Mouse (Mus musculus) bone marrow, adult 2 months (tissue): ENCODE data around the gene Nrg3. TPM values are rescaled to one million over a fixed set of nuclear protein-coding genes. Genes with fewer than 3 reads are reported as not detected.

Experiments
- H3K27ac ChIP-seq: fragments of 200-500 bp; 2 replicates; pipeline ENCODE4 v1.5.1; 2012; ENCODE audit warnings: low read depth, mild to moderate bottlenecking, control low read depth, inconsistent platforms, low read length; ENCODE audit not compliant: control insufficient read depth, poor library complexity, insufficient read depth
- H3K4me1 ChIP-seq: fragments of 200-500 bp; 2 replicates; pipeline ENCODE4 v1.6.1; 2011; ENCODE audit warnings: low read length; ENCODE audit not compliant: control insufficient read depth, insufficient read depth
- H3K4me3 ChIP-seq: fragments of 200-500 bp; replicated peaks from 2 replicates; pipeline ENCODE3; 2011; ENCODE audit warnings: mild to moderate bottlenecking, low read depth, low read length, control low read depth; ENCODE audit not compliant: control insufficient read depth
- CTCF ChIP-seq: fragments of 200-500 bp; IDR thresholded peaks from 2 replicates; pipeline ENCODE4 v1.5.1; 2011; ENCODE audit warnings: low read length, control low read depth; ENCODE audit not compliant: control insufficient read depth, insufficient read depth
- POLR2A ChIP-seq: fragments of 200-500 bp; IDR thresholded peaks from 2 replicates; pipeline ENCODE4 v1.6.1; 2011; ENCODE audit warnings: low read depth, mild to moderate bottlenecking, control low read depth, low read length, borderline replicate concordance; ENCODE audit not compliant: control insufficient read depth
- WGBS: fragments of 180-500 bp; shearing (Covaris S2); methylation state at CpG from one replicate; pipeline ENCODE4 v1.1.7; 2018; 5-methylcytosine and 5-hydroxymethylcytosine counted together
- polyA plus RNA-seq: library from polyadenylated mRNA; stranded (reverse); fragments of >200 nt; gene quantifications from 2 replicates; pipeline ENCODE4 v1.2.4, GENCODE M21; 2011; ENCODE audit warnings: low replicate concordance; ENCODE audit not compliant: missing spikeins, insufficient read depth, insufficient read length

Gene Nrg3
- polyA plus RNA-seq, 1 experiment = not detected

GRCm38 (mm10) chr14:38959367-38959766 is 513.5 kb downstream of the Nrg3 start:
- WGBS = 71% methylated on average over 7 of the region's 7 CpGs
- TF ChIP-seq POLR2A (no peak), CTCF (no peak)
- H3K4me3 ChIP-seq = no peak overlapping the region
- no peak overlapping the region for H3K27ac ChIP-seq
- H3K4me1 ChIP-seq = no peaks in the 10 kb centered on the region

- H3K4me3 ChIP-seq = no peak overlapping the region
- H3K4me1 ChIP-seq = no peaks in the 10 kb centered on the region
- H3K27ac ChIP-seq = no peak overlapping the region
- 50% methylated on average over 1 of the region's 1 CpGs for WGBS
- TF ChIP-seq CTCF (no peak), POLR2A (no peak)
Observed at GRCm38 (mm10) chr14:38937481-38937880, 535.4 kb downstream of the Nrg3 start.

- no peak overlapping the region for H3K27ac ChIP-seq
- TF ChIP-seq CTCF (no peak), POLR2A (no peak)
- WGBS = 50% methylated on average over 2 of the region's 2 CpGs
- no peak overlapping the region for H3K4me3 ChIP-seq
- H3K4me1 ChIP-seq = no peaks in the 10 kb centered on the region
Observed at GRCm38 (mm10) chr14:38936483-38937054, 536.3 kb downstream of the Nrg3 start.

GRCm38 (mm10) chr14:38923652-38924051 is 549.2 kb downstream of the Nrg3 start:
- no peak for TF ChIP-seq POLR2A
- no peak for TF ChIP-seq CTCF
- no peaks in the 10 kb centered on the region for H3K4me1 ChIP-seq
- H3K27ac ChIP-seq = no peak overlapping the region
- H3K4me3 ChIP-seq = no peak overlapping the region
- 72% methylated on average over 1 of the region's 1 CpGs for WGBS

GRCm38 (mm10) chr14:38920800-38921199 is 552.1 kb downstream of the Nrg3 start:
- WGBS = 70% methylated on average over 2 of the region's 2 CpGs
- Histone ChIP-seq H3K4me1 (no peaks in the 10 kb centered on the region), H3K27ac (no peak overlapping the region), H3K4me3 (no peak overlapping the region)
- no peak for TF ChIP-seq CTCF
- no peak for TF ChIP-seq POLR2A

- Histone ChIP-seq H3K27ac (no peak overlapping the region), H3K4me3 (no peak overlapping the region), H3K4me1 (no peaks in the 10 kb centered on the region)
- TF ChIP-seq CTCF (no peak), POLR2A (no peak)
- 56% methylated on average over 2 of the region's 2 CpGs for WGBS
Observed at GRCm38 (mm10) chr14:38870591-38870990, 602.3 kb downstream of the Nrg3 start.

- H3K4me3 ChIP-seq = no peak overlapping the region
- TF ChIP-seq CTCF (no peak), POLR2A (no peak)
- 82% methylated on average over 1 of the region's 1 CpGs for WGBS
- H3K4me1 ChIP-seq = no peaks in the 10 kb centered on the region
- H3K27ac ChIP-seq = no peak overlapping the region
Observed at GRCm38 (mm10) chr14:38847566-38847965, 625.3 kb downstream of the Nrg3 start.

GRCm38 (mm10) chr14:38847091-38847490 is 625.8 kb downstream of the Nrg3 start:
- TF ChIP-seq POLR2A = no peak
- no peak for TF ChIP-seq CTCF
- WGBS = 72% methylated on average over 1 of the region's 1 CpGs

GRCm38 (mm10) chr14:38835006-38835405 is 637.9 kb downstream of the Nrg3 start:
- Histone ChIP-seq H3K4me3 (no peak overlapping the region), H3K27ac (no peak overlapping the region), H3K4me1 (no peaks in the 10 kb centered on the region)
- TF ChIP-seq POLR2A (no peak), CTCF (no peak)
- 70% methylated on average over 4 of the region's 4 CpGs for WGBS

More at GRCm38 (mm10) chr14:38847091-38847490, 625.8 kb downstream of the Nrg3 start:
- Histone ChIP-seq H3K4me3 (no peak overlapping the region), H3K4me1 (no peaks in the 10 kb centered on the region), H3K27ac (no peak overlapping the region)
